Mouse (Mus musculus) mouse trophoblast stem cell (cell line): ENCODE results near the gene Edar.
"Not testable (repeated sequence)": the region's sequence is repeated elsewhere in the genome, so short reads cannot be mapped to it uniquely, and the experiment has no call there.

Source experiments
- in situ Hi-C, 2 experiments: fragments of 300-500 bp; cut with MseI, MboI; formaldehyde crosslinking; loops; 2 replicates in 1 of 2; 3 replicates in 1 of 2; pipeline ENCODE4 v1.15.1; 2025

Edar gene

GRCm38 (mm10) chr10:58675533-58675932 lies at the start of gene Edar:
TSS of gene Edar (minus strand) at chr10:58675654.
- in situ Hi-C loops = no loop called here

- in situ Hi-C loops = not testable (repeated sequence)
Observed at GRCm38 (mm10) chr10:58718110-58718509, 42.7 kb upstream of the Edar start, which contains the start of gene Gm17542. TSS of gene Gm17542 (minus strand) at chr10:58718210.

GRCm38 (mm10) chr10:58714789-58715148 lies 39.3 kb upstream of the Edar start:
- in situ Hi-C loops = no loop called here

GRCm38 (mm10) chr10:58713855-58714788 lies 38.7 kb upstream of the Edar start:
- in situ Hi-C loops = no loop called here

- in situ Hi-C loops = no loop called here
Observed at GRCm38 (mm10) chr10:58713225-58713624, 37.8 kb upstream of the Edar start.

- in situ Hi-C loops = no loop called here
Observed at GRCm38 (mm10) chr10:58709021-58709420, 33.6 kb upstream of the Edar start.

GRCm38 (mm10) chr10:58700578-58700977 lies 25.1 kb upstream of the Edar start:
- in situ Hi-C loops = no loop called here

- in situ Hi-C loops = no loop called here
Observed at GRCm38 (mm10) chr10:58700160-58700559, 24.7 kb upstream of the Edar start.

GRCm38 (mm10) chr10:58698955-58699354 lies 23.5 kb upstream of the Edar start:
- in situ Hi-C loops = no loop called here

- in situ Hi-C loops = no loop called here
Observed at GRCm38 (mm10) chr10:58691051-58691450, 15.6 kb upstream of the Edar start.

- in situ Hi-C loops = no loop called here
Observed at GRCm38 (mm10) chr10:58679298-58679697, 3.8 kb upstream of the Edar start.

- in situ Hi-C loops = no loop called here
Observed at GRCm38 (mm10) chr10:58673278-58674061, 2.0 kb downstream of the Edar start.

- in situ Hi-C loops = no loop called here
Observed at GRCm38 (mm10) chr10:58672557-58673277, 2.7 kb downstream of the Edar start.

GRCm38 (mm10) chr10:58663868-58664267 lies 11.6 kb downstream of the Edar start:
- in situ Hi-C loops = no loop called here

GRCm38 (mm10) chr10:58663417-58663816 lies 12.0 kb downstream of the Edar start:
- in situ Hi-C loops = no loop called here

GRCm38 (mm10) chr10:58659268-58659986 lies 16.0 kb downstream of the Edar start:
- in situ Hi-C loops = no loop called here

GRCm38 (mm10) chr10:58657731-58658130 lies 17.7 kb downstream of the Edar start:
- in situ Hi-C loops = no loop called here

- in situ Hi-C loops = no loop called here
Observed at GRCm38 (mm10) chr10:58653679-58654078, 21.8 kb downstream of the Edar start.

GRCm38 (mm10) chr10:58652418-58653394 lies 22.7 kb downstream of the Edar start:
- in situ Hi-C loops = no loop called here

- in situ Hi-C loops = no loop called here
Observed at GRCm38 (mm10) chr10:58652045-58652417, 23.4 kb downstream of the Edar start.
